Mouse (Mus musculus) lung, adult 2 months (tissue): ENCODE measurements around the gene Nav2.

Experiments used
- CTCF ChIP-seq: fragments of 200-500 bp; IDR thresholded peaks from 2 replicates; pipeline ENCODE4 v1.5.1; 2011; ENCODE audit warnings: mild to moderate bottlenecking, low read length, control low read depth; ENCODE audit not compliant: insufficient read depth
- POLR2A ChIP-seq: fragments of 200-500 bp; IDR thresholded peaks from 2 replicates; pipeline ENCODE4 v1.6.1; 2011; ENCODE audit warnings: low read depth, mild to moderate bottlenecking, control low read depth, low read length, borderline replicate concordance; ENCODE audit errors: extremely low read depth

GRCm38 (mm10) chr7:49273907-49274656 lies 365.6 kb downstream of the Nav2 start:
- TF ChIP-seq CTCF (no peak), POLR2A (no peak)
